ENCODE assay signal across 24 mouse cellular contexts in genomic region chr6:144100852-144101251, GRCm38 (mm10).
A peak's percentile ranks its signal among the peaks of the same experiment; 100 is the strongest.
DNase-seq lines count a peak whose midpoint lies in the region; ATAC-seq lines count a peak whose summit lies in the region.
"Had no signal": no experiment of that assay in that cellular context is flagged by ENCODE, and none has a peak within 500 bp of the region (broad histone marks: within the 10 kb centered on the region; RNA-seq: fewer than 3 reads in every experiment).

No protein-coding gene starts in this region.

- no peak for ATAC-seq in erythroblast, adult 5-6 weeks (replicated peaks; ENCODE audit: low FRiP score, poor library complexity, severe bottlenecking)
- ATAC-seq: forebrain, embryonic 14.5 days; intestine, embryonic 15.5 days; liver, embryonic 12.5 days; midbrain, embryonic 13.5 days had no signal

- H3K27me3 ChIP-seq in splenic B cell, adult 2 months (ENCODE audit: control insufficient read depth, insufficient read depth, low read length, poor library complexity, severe bottlenecking), result no peaks in the 10 kb centered on the region
- H3K27me3 ChIP-seq: embryonic facial prominence, embryonic 13.5 days; hindbrain, embryonic 15.5 days; intestine, embryonic 15.5 days; limb, embryonic 13.5 days; liver, embryonic 12.5 days; megakaryocyte, embryonic 14.5 days; midbrain, embryonic 13.5 days; stomach, embryonic 15.5 days had no signal

- DNase-seq in thymus, postnatal 4 days, result peak; percentile 9
- no peak for DNase-seq in thymus, adult 18-20 months
- DNase-seq in CD4-positive, CD25-positive, alpha-beta regulatory T cell, adult 2 months (ENCODE audit: low read depth, low spot score), result peak; percentile 37
- peak; percentile 86 for DNase-seq in adipocyte (ENCODE audit: low spot score)
- DNase-seq in splenic B cell, adult 2 months (ENCODE audit: low read depth, low spot score), result peak; percentile 5
- no peak for DNase-seq in kidney, adult 9 months
- DNase-seq in layer of hippocampus, adult 9-11 months, result no peak
- DNase-seq: adrenal gland, adult 2 months; cerebellum, adult 11 months; cerebellum, postnatal 14 days; heart, postnatal 4 days; kidney, postnatal 25 days; lung, adult 18-20 months; lung, postnatal 10 days had no signal

- H3K36me3 ChIP-seq in splenic B cell, adult 2 months (ENCODE audit: control insufficient read depth, insufficient read depth, low read length, poor library complexity, severe bottlenecking), result no peaks in the 10 kb centered on the region
- H3K36me3 ChIP-seq: hindbrain, embryonic 15.5 days; intestine, embryonic 15.5 days; midbrain, embryonic 13.5 days; stomach, embryonic 15.5 days had no signal

Comparison
In these comparisons a context has a peak if more than half of its experiments do, and no peak if none do; other contexts are left out.
1. DNase-seq: peak in thymus, postnatal 4 days (single experiment), CD4-positive, CD25-positive, alpha-beta regulatory T cell, adult 2 months (single experiment), adipocyte (single experiment) and splenic B cell, adult 2 months (single experiment); none in thymus, adult 18-20 months (0 of 2), kidney, adult 9 months (single experiment) and layer of hippocampus, adult 9-11 months (single experiment).